8 mouse cellular contexts compared by ENCODE assay signal in genomic region chr10:42478341-42478720, GRCm38 (mm10). TPM values are rescaled to one million over a fixed set of nuclear protein-coding genes. Genes with fewer than 3 reads are reported as not detected.
DNase-seq lines count a peak whose midpoint lies in the region; ATAC-seq and TF ChIP-seq lines count a peak whose summit lies in the region.

TSS of gene Afg1l (minus strand) at chr10:42478565.

- H3K9ac ChIP-seq in embryonic facial prominence, embryonic 15.5 days: peak within 1 kb of the TSS; percentile 75
- peak within 1 kb of the TSS; percentile 88 for H3K9ac ChIP-seq in limb, embryonic 14.5 days (ENCODE audit: low read depth, low read length, severe bottlenecking)
- peak within 1 kb of the TSS; percentile 86 for H3K9ac ChIP-seq in midbrain, postnatal 0 days (replicated peaks; ENCODE audit: low read length, poor library complexity, severe bottlenecking)

- no peaks in the 10 kb centered on the region for H3K9me3 ChIP-seq in embryonic facial prominence, embryonic 15.5 days (replicated peaks)
- no peaks in the 10 kb centered on the region for H3K9me3 ChIP-seq in limb, embryonic 14.5 days (ENCODE audit: control insufficient read depth, low read length)
- H3K9me3 ChIP-seq in midbrain, postnatal 0 days (ENCODE audit: low read length): no peaks in the 10 kb centered on the region

- peak; percentile 96 for ATAC-seq in embryonic facial prominence, embryonic 15.5 days (ENCODE audit: insufficient number of reproducible peaks, low FRiP score, low TSS enrichment, low read depth)
- peak; percentile 95 for ATAC-seq in limb, embryonic 14.5 days (ENCODE audit: low FRiP score, low read depth)
- peak; percentile 93 for ATAC-seq in midbrain, postnatal 0 days (ENCODE audit: low FRiP score)

- DNase-seq in A20 (ENCODE audit: low read depth, low spot score): peak; percentile 98
- DNase-seq in heart, adult 8-10 months (ENCODE audit: low spot score): peak; percentile 96
- DNase-seq in kidney, adult 9 months: peak; percentile 98
- DNase-seq in limb, embryonic 14.5 days (ENCODE audit: low spot score): peak; percentile 97
- DNase-seq in midbrain, postnatal 0 days (ENCODE audit: low spot score): peak; percentile 96
- DNase-seq in spleen, postnatal 4 days (ENCODE audit: low spot score in 2 of 2): peak; percentile 95 to 97

- H3K36me3 ChIP-seq in embryonic facial prominence, embryonic 15.5 days: no peaks in the 10 kb centered on the region
- no peaks in the 10 kb centered on the region for H3K36me3 ChIP-seq in limb, embryonic 14.5 days (ENCODE audit: control insufficient read depth, insufficient read depth, low read length)
- no peaks in the 10 kb centered on the region for H3K36me3 ChIP-seq in midbrain, postnatal 0 days (ENCODE audit: insufficient read depth, low read length)

- WGBS in bone marrow, adult 2 months: under 1% methylated on average over 29 of the region's 29 CpGs
- 0% methylated on average over 29 of the region's 29 CpGs for WGBS in embryonic facial prominence, embryonic 15.5 days
- WGBS in limb, embryonic 14.5 days: under 1% methylated on average over 29 of the region's 29 CpGs
- WGBS in midbrain, postnatal 0 days: under 1% methylated on average over 29 of the region's 29 CpGs

- peak; percentile 83; the same call in 1 of the 2 replicates for TF ChIP-seq POLR2A in bone marrow, adult 2 months (IDR thresholded peaks at IDR 0.05; ENCODE audit: borderline replicate concordance, control insufficient read depth, low read depth, low read length)
- peak; percentile 85; the same call in 1 of the 2 replicates for TF ChIP-seq POLR2A in limb, embryonic 14.5 days (IDR thresholded peaks at IDR 0.05; ENCODE audit: borderline replicate concordance, extremely low read depth, insufficient read depth, insufficient read length)

- no peaks in the 10 kb centered on the region for H3K27me3 ChIP-seq in embryonic facial prominence, embryonic 15.5 days
- no peaks in the 10 kb centered on the region for H3K27me3 ChIP-seq in limb, embryonic 14.5 days (ENCODE audit: control insufficient read depth, insufficient read depth, low read length)
- no peaks in the 10 kb centered on the region for H3K27me3 ChIP-seq in midbrain, postnatal 0 days (ENCODE audit: insufficient read depth, low read length)

- H3K4me2 ChIP-seq in embryonic facial prominence, embryonic 15.5 days (replicated peaks): peak within 1 kb of the TSS; percentile 86
- peak within 1 kb of the TSS; percentile 80 for H3K4me2 ChIP-seq in limb, embryonic 14.5 days (replicated peaks; ENCODE audit: low read depth, low read length, severe bottlenecking)
- H3K4me2 ChIP-seq in midbrain, postnatal 0 days (ENCODE audit: low read depth, low read length, poor library complexity, severe bottlenecking): peak within 1 kb of the TSS; percentile 93

- H3K4me1 ChIP-seq in bone marrow, adult 2 months (ENCODE audit: control insufficient read depth, insufficient read depth, low read length): no peaks in the 10 kb centered on the region; the same call in 1 of the 2 replicates
- H3K4me1 ChIP-seq in embryonic facial prominence, embryonic 15.5 days: peaks cover 11% of the 10 kb centered on the region
- peaks cover 10% of the 10 kb centered on the region for H3K4me1 ChIP-seq in limb, embryonic 14.5 days (ENCODE audit: control insufficient read depth, insufficient read depth, low read length)
- H3K4me1 ChIP-seq in midbrain, postnatal 0 days (ENCODE audit: insufficient read depth, low read length): no peaks in the 10 kb centered on the region; the same call in 1 of the 2 replicates

- peak within 1 kb of the TSS; percentile 76 for H3K4me3 ChIP-seq in bone marrow, adult 2 months (replicated peaks; ENCODE audit: control insufficient read depth, low read depth, low read length)
- H3K4me3 ChIP-seq in embryonic facial prominence, embryonic 15.5 days (replicated peaks): peak within 1 kb of the TSS; percentile 62
- H3K4me3 ChIP-seq in limb, embryonic 14.5 days (replicated peaks; ENCODE audit: low read length): peak within 1 kb of the TSS; percentile 72
- H3K4me3 ChIP-seq in midbrain, postnatal 0 days (ENCODE audit: low read depth, low read length): peak within 1 kb of the TSS; percentile 73

- H3K27ac ChIP-seq in bone marrow, adult 2 months (ENCODE audit: control insufficient read depth, insufficient read depth, low read depth, low read length, poor library complexity): peak within 1 kb of the TSS; percentile 95
- peak within 1 kb of the TSS; percentile 89 for H3K27ac ChIP-seq in embryonic facial prominence, embryonic 15.5 days (replicated peaks)
- H3K27ac ChIP-seq in limb, embryonic 14.5 days (replicated peaks; ENCODE audit: low read depth, low read length): peak within 1 kb of the TSS; percentile 88
- peak within 1 kb of the TSS; percentile 80 for H3K27ac ChIP-seq in midbrain, postnatal 0 days (ENCODE audit: low read depth, low read length)

- TF ChIP-seq CTCF in bone marrow, adult 2 months (IDR thresholded peaks at IDR 0.05; ENCODE audit: control insufficient read depth, insufficient read depth, low read length): no peak
- TF ChIP-seq CTCF in midbrain, postnatal 0 days (IDR thresholded peaks at IDR 0.05): peak; percentile 57

RNA-seq across cellular contexts. Expression of gene Afg1l, which starts in this region (rescaled TPM):
- 4.1 and 5.0 TPM in 2 replicates for polyA plus RNA-seq in bone marrow, adult 2 months (2011; ENCODE audit: insufficient read depth, insufficient read length, low replicate concordance, missing spikeins)
- polyA plus RNA-seq in embryonic facial prominence, embryonic 15.5 days (2015; fragmentation: Nextera tagmentation; extraction: Ambion mirVana): 6.4 and 7.9 TPM in 2 replicates
- total RNA-seq in heart, adult 8-10 months (2022): 10 to 100 TPM; 29.9 to 32.3 (median 31.6) TPM
- 4.6 and 5.7 TPM in 2 replicates for polyA plus RNA-seq in limb, embryonic 14.5 days (2012; rRNA removed)
- polyA plus RNA-seq in limb, embryonic 14.5 days (2014; fragmentation: Nextera tagmentation; extraction: Ambion mirVana): 5.0 and 5.3 TPM in 2 replicates
- 7.8 and 8.5 TPM in 2 replicates for total RNA-seq in midbrain, postnatal 0 days (2014; rRNA removed)
- 5.8 and 6.6 TPM in 2 replicates for polyA plus RNA-seq in midbrain, postnatal 0 days (2015; fragmentation: Nextera tagmentation; extraction: Ambion mirVana)

Comparison
In these comparisons a context has a peak if more than half of its experiments do, and no peak if none do; other contexts are left out.
1. Peak in every context shown above with its lines: DNase-seq, ATAC-seq, H3K4me3 ChIP-seq and H3K27ac ChIP-seq.